Mouse (Mus musculus): Measurements from ENCODE around the gene Myo10.

The Myo10 gene

GRCm38 (mm10) chr15:25653680-25654079 is 31.4 kb downstream of the Myo10 start:
- DNase-seq: no peak

GRCm38 (mm10) chr15:25662833-25663519 is 40.7 kb downstream of the Myo10 start:
- DNase-seq: no peak

GRCm38 (mm10) chr15:25669283-25670247 is 47.2 kb downstream of the Myo10 start:
- no peak for DNase-seq

- no peak for DNase-seq
Observed at GRCm38 (mm10) chr15:25673231-25673980, 51.1 kb downstream of the Myo10 start.

GRCm38 (mm10) chr15:25674099-25674931 is 52.0 kb downstream of the Myo10 start:
- no peak for DNase-seq

- no peak for DNase-seq
Observed at GRCm38 (mm10) chr15:25674932-25675250, 52.6 kb downstream of the Myo10 start.

- DNase-seq: no peak
Observed at GRCm38 (mm10) chr15:25675359-25675758, 53.0 kb downstream of the Myo10 start.

- DNase-seq: no peak
Observed at GRCm38 (mm10) chr15:25676056-25676785, 53.9 kb downstream of the Myo10 start.

GRCm38 (mm10) chr15:25679081-25679480 is 56.8 kb downstream of the Myo10 start:
- DNase-seq: no peak

- DNase-seq: no peak
Observed at GRCm38 (mm10) chr15:25679616-25680015, 57.3 kb downstream of the Myo10 start.

GRCm38 (mm10) chr15:25680269-25680818 is 58.0 kb downstream of the Myo10 start:
- no peak for DNase-seq

GRCm38 (mm10) chr15:25682953-25683507 is 60.7 kb downstream of the Myo10 start:
- no peak for DNase-seq

GRCm38 (mm10) chr15:25685186-25685585 is 62.9 kb downstream of the Myo10 start:
- no peak for DNase-seq

GRCm38 (mm10) chr15:25688424-25689283 is 66.3 kb downstream of the Myo10 start:
- DNase-seq: no peak

- no peak for DNase-seq
Observed at GRCm38 (mm10) chr15:25689477-25689876, 67.2 kb downstream of the Myo10 start.

GRCm38 (mm10) chr15:25690066-25690745 is 67.9 kb downstream of the Myo10 start:
- DNase-seq: no peak

- DNase-seq: no peak
Observed at GRCm38 (mm10) chr15:25690746-25691105, 68.4 kb downstream of the Myo10 start.

- DNase-seq: no peak
Observed at GRCm38 (mm10) chr15:25692254-25692950, 70.1 kb downstream of the Myo10 start.

GRCm38 (mm10) chr15:25693708-25694107 is 71.4 kb downstream of the Myo10 start:
- DNase-seq: no peak
